Mouse (Mus musculus) cortical plate, adult 2 months (tissue): ENCODE measurements around the gene Cacna1c. TPM values are rescaled to one million over a fixed set of nuclear protein-coding genes. Genes with fewer than 3 reads are reported as not detected.

ENCODE experiments used
- H3K27ac ChIP-seq: fragments of 200-500 bp; 2 replicates; pipeline ENCODE4 v1.5.1; 2012; ENCODE audit warnings: low read length, control low read depth, inconsistent platforms; ENCODE audit not compliant: insufficient read depth
- H3K4me1 ChIP-seq: fragments of 200-500 bp; 2 replicates; pipeline ENCODE4 v1.6.1; 2011; ENCODE audit warnings: low read length; ENCODE audit not compliant: control insufficient read depth, insufficient read depth
- H3K4me3 ChIP-seq: fragments of 200-500 bp; 2 replicates; pipeline ENCODE4 v1.5.1; 2011; ENCODE audit warnings: mild to moderate bottlenecking, low read length, control low read depth; ENCODE audit not compliant: insufficient read depth
- CTCF ChIP-seq: fragments of 200-500 bp; IDR thresholded peaks from 2 replicates; pipeline ENCODE4 v1.5.1; 2011; ENCODE audit warnings: mild to moderate bottlenecking, control low read depth, low read length; ENCODE audit not compliant: insufficient read depth; ENCODE audit errors: extremely low read depth
- POLR2A ChIP-seq: fragments of 200-500 bp; IDR thresholded peaks from 2 replicates; pipeline ENCODE4 v1.6.1; 2011; ENCODE audit warnings: mild to moderate bottlenecking, low read length, control low read depth; ENCODE audit not compliant: insufficient read depth; ENCODE audit errors: extremely low read depth
- polyA plus RNA-seq: library from polyadenylated mRNA; depleted of rRNA; stranded (reverse); fragments of >200 nt; gene quantifications from 2 replicates; pipeline ENCODE4 v1.2.3, GENCODE M21; 2012

Gene Cacna1c
- polyA plus RNA-seq, 1 experiment: 15.9 TPM

GRCm38 (mm10) chr6:118847751-118848150 is 348.5 kb downstream of the Cacna1c start:
- no peak overlapping the region for H3K4me3 ChIP-seq
- no peak for TF ChIP-seq POLR2A
- TF ChIP-seq CTCF: no peak
- H3K27ac ChIP-seq: no peak overlapping the region
- H3K4me1 ChIP-seq: peaks cover 8% of the 10 kb centered on the region

DNA sequence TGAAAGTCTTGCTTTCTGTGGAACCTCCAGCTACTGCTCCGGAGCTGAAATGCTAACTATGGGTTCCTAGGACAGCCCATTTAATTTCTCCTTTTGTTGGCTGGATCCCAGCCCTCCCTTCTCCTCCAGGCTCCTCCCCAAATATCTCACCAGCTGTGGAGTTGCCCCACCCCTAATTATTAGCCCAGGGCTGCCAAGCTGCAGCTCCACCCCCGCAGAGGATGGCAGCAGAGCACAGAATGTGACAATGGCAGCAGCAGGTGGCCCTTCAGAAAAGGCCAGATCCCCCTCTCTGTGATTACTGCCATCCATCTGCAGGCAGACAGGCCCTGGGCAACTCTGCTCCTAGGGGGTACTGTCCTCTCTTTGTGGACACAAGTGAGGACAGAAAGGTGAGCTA is 350.4 kb downstream of the Cacna1c start:
- H3K27ac ChIP-seq: no peak overlapping the region
- TF ChIP-seq POLR2A (no peak), CTCF (no peak)
- H3K4me3 ChIP-seq: no peak overlapping the region
- peaks cover 6% of the 10 kb centered on the region; the same call in 1 of the 2 replicates for H3K4me1 ChIP-seq

DNA sequence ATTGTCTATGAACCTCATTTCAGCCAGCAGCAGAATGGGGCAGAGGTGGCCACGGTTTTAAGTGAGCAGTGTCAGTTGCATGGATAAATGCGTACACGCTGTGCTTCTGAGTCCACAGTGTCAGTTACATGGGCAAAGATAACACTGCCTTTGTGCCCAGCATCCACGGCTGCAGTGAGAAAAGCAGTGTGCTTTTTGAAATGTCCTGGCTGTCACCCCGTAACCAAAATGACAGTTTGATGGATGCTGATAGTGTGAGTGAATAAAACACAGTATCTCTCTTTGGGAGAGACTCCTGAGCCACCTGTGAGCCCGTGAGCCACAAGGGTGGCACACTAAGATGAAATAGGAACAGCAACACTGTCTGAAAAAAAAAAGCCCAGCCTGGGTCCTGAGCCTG is 351.0 kb downstream of the Cacna1c start:
- no peak for TF ChIP-seq POLR2A
- no peak for TF ChIP-seq CTCF
- Histone ChIP-seq H3K4me1 (peaks cover 6% of the 10 kb centered on the region; the same call in 1 of the 2 replicates), H3K4me3 (no peak overlapping the region), H3K27ac (no peak overlapping the region)

GRCm38 (mm10) chr6:118843566-118843965 is 352.7 kb downstream of the Cacna1c start:
- no peak for TF ChIP-seq POLR2A
- TF ChIP-seq CTCF: no peak
- no peak overlapping the region for H3K4me3 ChIP-seq
- no peak overlapping the region for H3K27ac ChIP-seq
- H3K4me1 ChIP-seq: peaks cover 6% of the 10 kb centered on the region; the same call in 1 of the 2 replicates

DNA sequence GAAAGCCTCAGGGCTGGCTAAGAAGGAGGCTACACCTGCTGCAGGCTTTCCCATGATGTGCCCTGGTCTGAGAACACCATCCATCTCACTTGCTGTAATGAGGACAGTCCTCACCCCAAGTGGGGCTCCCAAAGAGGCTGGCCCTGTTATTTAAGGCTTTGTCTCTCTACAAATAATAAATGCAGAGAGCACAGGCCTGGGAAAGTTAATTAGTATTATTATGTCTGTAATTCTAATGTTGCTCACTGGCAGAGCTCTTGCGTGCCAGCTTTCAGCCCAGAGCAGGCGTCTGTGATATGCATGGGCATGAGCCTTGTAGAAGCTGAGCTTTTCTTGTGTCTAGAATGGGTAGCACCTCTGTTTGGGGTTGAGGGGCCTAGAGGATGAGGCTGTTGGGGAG is 354.3 kb downstream of the Cacna1c start:
- TF ChIP-seq CTCF (no peak), POLR2A (no peak)
- Histone ChIP-seq H3K4me1 (peaks cover 6% of the 10 kb centered on the region; the same call in 1 of the 2 replicates), H3K27ac (no peak overlapping the region), H3K4me3 (no peak overlapping the region)

- Histone ChIP-seq H3K4me1 (peaks cover 2% of the 10 kb centered on the region), H3K4me3 (no peak overlapping the region), H3K27ac (no peak overlapping the region)
- no peak for TF ChIP-seq CTCF
- TF ChIP-seq POLR2A: no peak
These were observed 357.0 kb downstream of the Cacna1c start for GRCm38 (mm10) chr6:118838919-118839915.

GRCm38 (mm10) chr6:118836693-118837092 is 359.5 kb downstream of the Cacna1c start:
- H3K4me3 ChIP-seq: no peak overlapping the region
- H3K4me1 ChIP-seq: peaks cover 2% of the 10 kb centered on the region
- TF ChIP-seq POLR2A (no peak), CTCF (no peak)
- no peak overlapping the region for H3K27ac ChIP-seq

DNA sequence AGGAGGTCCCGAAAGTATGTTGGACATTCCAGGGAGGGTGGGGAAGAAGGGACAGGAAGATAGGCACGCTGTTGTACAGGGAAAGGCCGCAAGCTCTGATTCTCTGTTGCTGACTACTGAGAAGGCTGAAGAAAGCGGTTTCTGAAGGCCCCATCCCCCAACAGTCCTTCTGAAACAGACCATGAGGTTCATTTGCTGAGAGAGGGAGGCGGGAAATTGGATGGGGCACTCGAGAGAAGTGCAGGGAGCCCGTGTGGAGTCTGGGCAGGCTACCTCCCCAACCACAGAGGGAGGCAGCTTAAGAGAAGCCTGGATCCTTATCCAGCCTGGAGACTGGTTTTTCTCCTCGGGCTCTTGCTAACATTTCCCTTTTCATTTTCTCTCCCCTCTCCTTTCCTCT is 362.2 kb downstream of the Cacna1c start:
- Histone ChIP-seq H3K4me1 (peaks cover 2% of the 10 kb centered on the region), H3K4me3 (no peak overlapping the region), H3K27ac (no peak overlapping the region)
- TF ChIP-seq POLR2A: no peak
- TF ChIP-seq CTCF: no peak

- TF ChIP-seq CTCF (no peak), POLR2A (no peak)
- H3K4me3 ChIP-seq: no peak overlapping the region
- peaks cover 2% of the 10 kb centered on the region for H3K4me1 ChIP-seq
- H3K27ac ChIP-seq: no peak overlapping the region
These were observed 363.2 kb downstream of the Cacna1c start for GRCm38 (mm10) chr6:118833049-118833448.

GRCm38 (mm10) chr6:118832616-118833015 is 363.6 kb downstream of the Cacna1c start:
- H3K27ac ChIP-seq: no peak overlapping the region
- TF ChIP-seq CTCF (no peak), POLR2A (no peak)
- peaks cover 2% of the 10 kb centered on the region for H3K4me1 ChIP-seq
- H3K4me3 ChIP-seq: no peak overlapping the region
